In the genomic region with DNA sequence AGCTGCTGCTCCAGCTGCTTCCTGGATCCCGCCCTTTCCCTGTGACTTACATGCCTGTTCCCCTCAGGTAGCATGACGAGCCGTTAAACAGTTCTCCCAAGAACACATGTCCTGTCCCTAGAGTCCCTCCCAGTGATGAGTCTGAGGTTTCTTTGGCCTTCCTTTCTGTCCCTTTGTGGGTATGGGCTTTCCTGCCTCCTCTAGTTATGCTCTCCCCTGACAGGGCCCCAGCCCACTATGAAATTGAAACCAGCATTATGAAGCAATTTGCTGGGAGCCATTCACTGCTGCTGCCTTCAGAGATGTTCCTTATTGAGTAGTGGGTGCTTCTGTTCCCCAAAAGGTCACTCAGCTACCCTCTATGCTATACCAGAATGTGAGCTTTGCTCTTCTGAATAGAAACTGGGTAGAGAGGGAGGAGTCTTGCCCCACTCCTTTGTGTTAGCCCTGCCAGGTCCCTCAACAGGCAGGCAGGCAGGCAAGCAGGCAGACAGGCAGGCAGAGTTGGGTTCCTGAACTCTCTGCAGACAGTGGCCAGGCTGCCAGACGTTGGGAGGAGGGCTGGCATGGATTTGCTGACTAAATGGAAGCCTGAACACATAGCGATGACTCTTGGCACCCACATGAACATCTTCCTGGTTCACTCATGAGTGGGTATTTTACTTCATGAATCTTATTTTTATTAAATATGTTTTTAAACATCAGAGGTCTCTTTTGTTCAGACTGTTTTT, we compare ENCODE assay signal across 1 mouse cellular context.
A peak's percentile ranks its signal among the peaks of the same experiment; 100 is the strongest.
TF ChIP-seq lines count a peak whose summit lies in the region.

No protein-coding gene starts in this region.

TF ChIP-seq in CH12.LX, 34 proteins besides CTCF, POLR2A, EP300 and RAD21:
- no peak for TF ChIP-seq ZC3H11A (IDR thresholded peaks at IDR 0.05; ENCODE audit: low read depth, low read length)
- TF ChIP-seq PAX5 (IDR thresholded peaks at IDR 0.05; ENCODE audit: low read length), result no peak
- TF ChIP-seq GABPA (IDR thresholded peaks at IDR 0.05; ENCODE audit: insufficient replicate concordance, low read depth, low read length), result no peak
- TF ChIP-seq MAX (IDR thresholded peaks at IDR 0.05; ENCODE audit: low read length), result no peak
- TF ChIP-seq NRF1 (IDR thresholded peaks at IDR 0.05; ENCODE audit: low read depth, low read length), result no peak
- TF ChIP-seq MEF2A (IDR thresholded peaks at IDR 0.05; ENCODE audit: borderline replicate concordance, low read depth, low read length), result 0 out of 2 replicates have a peak, but pooled peaks have one; percentile 13
- TF ChIP-seq HCFC1 (IDR thresholded peaks at IDR 0.05; ENCODE audit: low read depth, low read length), result no peak
- no peak for TF ChIP-seq MYC (IDR thresholded peaks at IDR 0.05; ENCODE audit: low read depth, low read length)
- no peak for TF ChIP-seq ZMIZ1 (IDR thresholded peaks at IDR 0.05; ENCODE audit: low read depth, low read length)
- TF ChIP-seq IRF4 (IDR thresholded peaks at IDR 0.05; ENCODE audit: low read depth, low read length), result peak; percentile 78
- no peak for TF ChIP-seq CHD1 (IDR thresholded peaks at IDR 0.05; ENCODE audit: low read depth, low read length)
- no peak for TF ChIP-seq MAFK (IDR thresholded peaks at IDR 0.05; ENCODE audit: insufficient replicate concordance, low read length)
- peak; percentile 48; the same call in 1 of the 2 replicates for TF ChIP-seq SIN3A (IDR thresholded peaks at IDR 0.05; ENCODE audit: low read length)
- no peak for TF ChIP-seq ZNF384 (IDR thresholded peaks at IDR 0.05; ENCODE audit: low read depth, low read length)
- no peak for TF ChIP-seq JUND (conservative IDR thresholded peaks at IDR 0.05; ENCODE audit: low read depth, low read length)
- peak; percentile 26; the same call in 1 of the 2 replicates for TF ChIP-seq BHLHE40 (IDR thresholded peaks at IDR 0.05; ENCODE audit: low read depth, low read length)
- TF ChIP-seq ELF1 (IDR thresholded peaks at IDR 0.05; ENCODE audit: low read depth, low read length), result peak; percentile 9; the same call in 1 of the 2 replicates
- no peak for TF ChIP-seq NELFE (IDR thresholded peaks at IDR 0.05; ENCODE audit: low read depth, low read length)
- TF ChIP-seq JUN (IDR thresholded peaks at IDR 0.05; ENCODE audit: insufficient read depth, low read depth, low read length), result no peak
- TF ChIP-seq ETS1 (conservative IDR thresholded peaks at IDR 0.05; ENCODE audit: low read depth, low read length), result peak; percentile 68
- TF ChIP-seq POLR2AphosphoS2 (IDR thresholded peaks at IDR 0.05; ENCODE audit: low read depth, low read length), result no peak
- TF ChIP-seq E2F4 (IDR thresholded peaks at IDR 0.05; ENCODE audit: insufficient replicate concordance, low read depth, low read length), result no peak
- TF ChIP-seq MXI1 (IDR thresholded peaks at IDR 0.05; ENCODE audit: low read depth, low read length), result no peak; the same call in 1 of the 2 replicates
- no peak for TF ChIP-seq CHD2 (IDR thresholded peaks at IDR 0.05; ENCODE audit: low read length)
- 0 out of 2 replicates have a peak, but pooled peaks have one; percentile 26 for TF ChIP-seq MAZ (IDR thresholded peaks at IDR 0.05; ENCODE audit: low read depth, low read length)
- no peak for TF ChIP-seq USF2 (conservative IDR thresholded peaks at IDR 0.05; ENCODE audit: low read depth, low read length)
- no peak for TF ChIP-seq TBP (conservative IDR thresholded peaks at IDR 0.05; ENCODE audit: low read depth, low read length)
- no peak for TF ChIP-seq RCOR1 (conservative IDR thresholded peaks at IDR 0.05; ENCODE audit: low read depth, low read length)
- TF ChIP-seq TCF12 (IDR thresholded peaks at IDR 0.05; ENCODE audit: low read depth, low read length), result peak; percentile 42; the same call in 1 of the 2 replicates
- TF ChIP-seq USF1 (IDR thresholded peaks at IDR 0.05; ENCODE audit: low read depth, low read length), result no peak
- TF ChIP-seq ZKSCAN1 (IDR thresholded peaks at IDR 0.05; ENCODE audit: borderline replicate concordance, low read depth, low read length), result no peak
- TF ChIP-seq SMC3 (IDR thresholded peaks at IDR 0.05; ENCODE audit: low read depth, low read length), result no peak
- TF ChIP-seq KAT2A (IDR thresholded peaks at IDR 0.05; ENCODE audit: insufficient replicate concordance, low read length), result no peak
- TF ChIP-seq UBTF (IDR thresholded peaks at IDR 0.05; ENCODE audit: low read depth, low read length), result no peak
